Mouse (Mus musculus) cerebellum, adult 11 months (tissue): ENCODE measurements around the gene Iffo1.
"Not testable (repeated sequence)": the region's sequence is repeated elsewhere in the genome, so short reads cannot be mapped to it uniquely, and the experiment has no call there.

ENCODE experiments used
- DNase-seq: peaks from one replicate; pipeline ENCODE4 v3.0.0; 2022

Gene Iffo1

DNA sequence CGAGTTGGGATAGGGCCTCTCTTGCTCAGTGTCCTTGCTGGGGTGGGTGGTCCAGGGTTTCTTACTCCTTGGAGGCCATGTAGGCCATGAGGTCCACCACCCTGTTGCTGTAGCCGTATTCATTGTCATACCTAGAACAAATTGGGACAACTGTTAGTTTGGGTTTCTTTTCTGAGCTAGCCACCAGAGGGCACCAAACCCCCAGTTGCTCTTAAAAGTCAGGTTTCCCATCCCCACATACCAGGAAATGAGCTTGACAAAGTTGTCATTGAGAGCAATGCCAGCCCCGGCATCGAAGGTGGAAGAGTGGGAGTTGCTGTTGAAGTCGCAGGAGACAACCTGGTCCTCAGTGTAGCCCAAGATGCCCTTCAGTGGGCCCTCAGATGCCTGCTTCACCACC lies 16.9 kb downstream of the Iffo1 start:
- DNase-seq: peak; percentile 63

- not testable (repeated sequence) for DNase-seq
Measured at GRCm38 (mm10) chr6:125162615-125163305, 17.7 kb downstream of the Iffo1 start.

DNA sequence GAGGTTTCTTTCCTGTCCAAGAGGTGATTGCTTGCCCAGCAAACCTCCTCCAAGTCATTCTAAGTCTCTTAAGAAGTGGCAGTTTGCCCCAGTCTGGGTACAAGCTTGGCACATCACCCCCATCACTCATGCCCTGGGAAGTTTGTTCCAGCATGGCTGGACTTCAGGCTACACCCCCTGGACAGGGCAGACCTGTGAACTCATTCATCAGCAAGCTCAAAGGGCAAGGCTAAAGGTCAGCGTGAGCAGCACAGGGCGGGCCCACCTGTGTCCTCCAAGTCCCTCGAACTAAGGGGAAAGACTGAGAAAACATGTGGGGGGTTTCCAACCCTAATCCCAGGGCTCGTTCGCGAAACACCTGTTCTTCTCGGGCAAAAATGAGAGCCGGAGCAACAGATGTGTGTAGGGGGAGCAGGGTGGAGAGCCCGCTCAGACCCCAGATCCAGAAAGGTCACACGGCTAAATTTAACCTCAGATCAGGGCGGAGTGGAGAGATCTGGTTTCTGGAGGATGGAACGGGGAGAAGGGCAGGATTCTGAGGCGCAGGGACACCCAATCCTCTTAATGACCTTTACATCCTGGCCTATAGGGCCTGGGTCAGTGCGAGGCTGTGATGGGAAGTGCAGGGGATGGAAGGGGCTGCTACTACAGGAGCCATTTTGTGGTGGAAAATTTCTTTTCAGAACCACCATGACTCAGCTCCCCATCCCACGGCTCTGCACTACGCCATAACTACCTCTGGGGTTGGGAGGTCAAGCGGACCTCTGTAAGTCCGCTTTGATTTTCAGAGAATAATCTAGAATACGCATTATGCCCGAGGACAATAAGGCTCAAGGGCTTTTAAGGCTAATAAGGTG lies 19.0 kb downstream of the Iffo1 start:
- DNase-seq: no peak

GRCm38 (mm10) chr6:125164672-125165327 lies 19.8 kb downstream of the Iffo1 start:
- DNase-seq: peak; percentile 72

DNA sequence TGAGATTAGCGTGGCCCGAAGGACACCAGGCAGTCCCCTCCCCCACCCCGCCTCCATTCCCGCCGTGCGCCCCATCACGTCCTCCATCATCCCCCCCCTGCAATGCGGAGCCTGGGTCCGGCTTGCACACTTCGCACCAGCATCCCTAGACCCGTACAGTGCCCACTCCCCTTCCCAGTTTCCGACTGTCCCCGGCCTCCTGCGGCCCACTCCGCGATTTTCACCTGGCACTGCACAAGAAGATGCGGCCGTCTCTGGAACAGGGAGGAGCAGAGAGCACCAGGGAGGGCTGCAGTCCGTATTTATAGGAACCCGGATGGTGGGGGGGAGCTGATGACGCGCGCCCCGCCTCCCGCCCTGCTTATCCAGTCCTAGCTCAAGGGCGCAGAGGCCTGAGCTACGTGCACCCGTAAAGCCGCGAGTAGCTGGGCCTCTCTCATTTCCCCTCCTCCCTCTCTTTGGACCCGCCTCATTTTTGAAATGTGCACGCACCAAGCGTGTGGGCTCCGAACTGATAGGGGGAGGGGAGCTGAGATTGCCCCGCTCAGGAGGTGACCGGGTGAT lies 20.4 kb downstream of the Iffo1 start:
- peak; percentile 97 for DNase-seq

DNA sequence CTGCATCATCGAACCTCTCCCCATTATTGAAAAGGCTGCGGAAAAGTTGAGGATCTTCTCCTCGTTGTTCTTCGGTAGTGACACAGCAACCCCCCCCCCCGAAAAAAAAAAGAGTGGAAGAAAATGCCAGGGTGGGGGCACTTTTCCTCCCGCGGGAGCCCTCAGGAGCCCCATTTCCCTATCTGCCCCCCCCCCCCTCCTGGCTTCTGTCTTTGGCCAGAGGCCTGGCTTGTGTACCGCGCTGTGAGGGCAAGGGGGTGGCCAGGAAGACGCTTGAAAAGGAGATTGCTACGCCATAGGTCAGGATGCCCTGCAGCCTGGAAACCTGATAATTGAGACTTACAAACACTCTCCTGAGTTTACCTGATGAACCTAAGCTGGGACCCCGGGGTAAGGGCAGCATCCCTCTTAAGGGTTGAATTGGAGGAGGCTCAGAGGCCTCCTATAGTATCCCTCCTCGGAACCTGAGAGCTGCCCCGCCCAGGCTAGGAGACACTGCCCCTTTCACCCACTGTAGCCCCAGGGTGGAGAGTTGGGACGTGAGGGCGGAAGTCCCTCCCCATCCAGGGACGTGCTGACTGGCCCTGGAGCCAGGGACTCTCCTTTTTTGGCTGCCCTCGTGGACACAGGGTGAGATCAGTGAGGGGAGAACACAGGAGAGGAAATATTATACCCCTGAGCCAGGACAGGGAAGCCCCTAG lies 21.2 kb downstream of the Iffo1 start, which contains the start of gene Gapdh:
Gene Gapdh, minus strand, starts transcription at position 417 of the 701 bp plus-strand sequence.
- peak; percentile 81 for DNase-seq

DNA sequence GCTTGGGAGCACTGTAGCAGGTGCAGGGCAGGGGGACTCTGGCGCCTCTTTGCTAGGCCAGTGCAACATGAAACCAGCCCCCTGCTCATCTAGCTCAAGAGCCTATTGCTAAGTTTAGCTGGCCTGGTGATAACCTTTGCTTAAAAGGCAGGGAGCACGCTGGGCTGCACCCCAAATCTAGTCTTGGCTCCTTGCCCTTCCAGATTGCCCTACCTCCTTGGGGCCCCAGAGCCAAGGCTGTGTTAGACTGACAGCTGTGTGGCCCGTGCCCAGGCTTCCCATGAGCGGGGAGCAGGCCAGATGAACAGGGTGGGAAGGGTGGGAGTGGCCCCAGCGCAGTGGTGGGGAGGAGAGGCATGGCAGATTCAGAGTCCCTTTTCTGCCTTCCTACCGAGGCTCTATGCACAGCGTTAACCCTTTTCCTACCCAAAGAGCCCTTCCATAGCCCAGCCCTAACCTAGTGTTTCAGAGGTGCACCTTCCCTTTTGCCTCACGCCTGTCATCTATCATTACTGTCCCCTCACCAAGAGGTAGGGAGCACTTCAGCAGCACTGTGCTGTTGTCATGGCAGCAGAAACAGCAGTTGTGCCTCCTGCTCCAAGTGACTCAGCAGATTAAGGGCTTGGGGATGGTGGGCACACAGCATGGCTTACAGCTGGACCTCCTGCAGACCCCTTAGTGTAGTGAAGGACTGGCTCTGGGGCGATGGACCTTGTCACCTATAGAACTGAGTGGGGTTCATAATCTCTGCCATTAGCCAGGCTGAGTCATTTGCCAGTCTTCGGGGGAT lies 22.0 kb downstream of the Iffo1 start:
- DNase-seq: peak; percentile 54

GRCm38 (mm10) chr6:125168086-125168485 lies 23.0 kb downstream of the Iffo1 start:
- DNase-seq: no peak

- DNase-seq: no peak
Measured at GRCm38 (mm10) chr6:125170194-125170593, 25.2 kb downstream of the Iffo1 start.

GRCm38 (mm10) chr6:125172474-125172873 lies 27.4 kb downstream of the Iffo1 start:
- DNase-seq: no peak

GRCm38 (mm10) chr6:125173256-125173655 lies 28.2 kb downstream of the Iffo1 start:
- DNase-seq: no peak

DNA sequence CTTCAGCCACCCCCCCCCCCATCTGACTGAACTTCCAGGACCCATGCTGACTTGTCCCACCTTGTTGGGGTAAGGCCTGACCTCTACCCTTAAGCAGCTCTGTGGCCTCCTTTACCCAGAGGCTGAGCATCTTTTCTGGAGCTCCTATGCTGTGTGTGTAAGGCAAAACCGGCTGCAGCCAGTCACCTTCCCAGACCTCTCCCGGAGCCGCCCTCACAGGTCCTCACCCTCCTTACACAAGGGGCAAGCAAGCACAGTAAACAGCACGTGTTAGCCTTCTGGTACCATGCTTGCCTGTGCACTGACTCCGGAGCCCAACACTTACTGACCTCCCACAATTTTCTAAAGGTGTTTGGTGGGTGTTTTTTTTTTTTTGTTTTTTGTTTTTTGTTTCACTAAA lies 30.4 kb downstream of the Iffo1 start:
- no peak for DNase-seq

- DNase-seq: no peak
Measured at GRCm38 (mm10) chr6:125179601-125180000, 34.6 kb downstream of the Iffo1 start.

- no peak for DNase-seq
Measured at GRCm38 (mm10) chr6:125182133-125182532, 37.1 kb downstream of the Iffo1 start.

- no peak for DNase-seq
Measured at GRCm38 (mm10) chr6:125186203-125186602, 41.2 kb downstream of the Iffo1 start.

DNA sequence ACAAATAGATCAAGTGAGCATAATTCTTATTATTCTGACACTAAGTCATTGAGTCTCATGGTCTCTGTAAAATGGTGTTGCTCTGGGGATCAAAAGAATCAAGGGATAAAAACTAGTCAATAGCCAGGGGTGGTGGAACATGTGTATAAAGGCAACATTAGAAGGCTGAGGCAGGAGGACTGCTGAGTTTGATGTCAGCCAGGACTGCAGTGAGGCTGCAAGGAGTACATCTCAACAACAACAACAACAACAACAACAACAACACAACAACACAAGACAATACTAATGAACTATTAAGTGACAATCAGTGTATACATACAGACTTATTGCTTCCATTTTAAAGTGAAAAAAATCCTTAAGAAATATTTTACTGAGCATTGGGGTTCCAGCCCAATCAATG lies 45.8 kb downstream of the Iffo1 start:
- DNase-seq: no peak

DNA sequence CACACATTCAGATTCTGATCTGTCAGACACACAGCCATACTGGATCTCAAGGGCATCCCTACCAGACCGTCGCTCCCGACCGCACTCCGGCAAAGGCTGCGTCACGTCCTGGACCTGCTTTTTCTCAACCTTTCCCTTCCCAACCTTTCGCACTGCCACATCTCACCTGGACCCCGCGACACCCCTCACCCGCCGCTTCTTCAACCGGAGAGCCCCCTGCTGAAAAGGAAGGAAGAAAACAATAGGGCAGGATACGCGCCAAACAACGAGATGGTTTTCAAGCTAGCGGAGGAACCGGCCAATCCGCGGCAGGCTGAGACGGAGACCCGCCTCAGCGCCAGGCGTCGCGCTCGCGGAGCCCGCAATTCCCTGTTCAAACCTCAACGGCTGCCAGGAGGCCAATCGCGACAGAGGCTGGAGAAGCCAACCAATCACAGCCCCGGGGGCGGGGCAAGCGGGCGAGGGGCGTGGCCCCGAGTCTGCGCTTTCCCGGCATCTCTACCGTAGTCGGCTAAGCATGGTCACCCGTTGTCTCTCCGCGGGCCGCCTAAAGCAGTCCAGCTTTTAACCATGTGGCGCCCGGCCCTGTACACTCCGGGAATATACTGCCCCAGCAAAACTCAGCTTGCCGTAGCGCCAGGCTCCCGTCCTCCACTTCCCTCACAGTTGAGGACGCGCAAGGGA lies 46.4 kb downstream of the Iffo1 start, which contains the start of the genes Ncapd2 and Mrpl51:
Gene Ncapd2, minus strand, starts transcription at position 370 of the 684 bp plus-strand sequence.
Gene Mrpl51, plus strand, starts transcription at position 470 of the 684 bp plus-strand sequence.
- DNase-seq: peak; percentile 97

- DNase-seq: peak; percentile 91
Measured at GRCm38 (mm10) chr6:125192016-125192714, 47.1 kb downstream of the Iffo1 start.

GRCm38 (mm10) chr6:125192841-125193240 lies 47.8 kb downstream of the Iffo1 start:
- no peak for DNase-seq

- DNase-seq: no peak
Measured at GRCm38 (mm10) chr6:125193390-125193789, 48.3 kb downstream of the Iffo1 start.
